Mouse (Mus musculus) heart, adult 2 months (tissue): ENCODE measurements around the gene Tcf7l1. TPM values are rescaled to one million over a fixed set of nuclear protein-coding genes. Genes with fewer than 3 reads are reported as not detected.

Experiments
- DNase-seq, 2 experiments: peaks; one replicate each; pipeline ENCODE4 v3.0.0; 2021
- H3K27ac ChIP-seq: fragments of 200-600 bp; 2 replicates; pipeline ENCODE4 v1.8.1; 2022
- H3K27me3 ChIP-seq: fragments of 200-500 bp; 2 replicates; pipeline ENCODE4 v1.6.1; 2012; ENCODE audit warnings: mild to moderate bottlenecking, low read length, inconsistent platforms, mixed read lengths; ENCODE audit not compliant: control insufficient read depth, insufficient read depth
- H3K36me3 ChIP-seq: fragments of 200-500 bp; 2 replicates; pipeline ENCODE4 v1.6.1; 2012; ENCODE audit warnings: low read length, inconsistent platforms; ENCODE audit not compliant: control insufficient read depth, insufficient read depth
- H3K4me1 ChIP-seq: fragments of 200-500 bp; 2 replicates; pipeline ENCODE4 v1.6.1; 2011; ENCODE audit warnings: low read length; ENCODE audit not compliant: control insufficient read depth, insufficient read depth
- H3K4me3 ChIP-seq: fragments of 200-600 bp; 2 replicates; pipeline ENCODE4 v1.8.1; 2022
- H3K79me2 ChIP-seq: fragments of 200-500 bp; replicated peaks from 2 replicates; pipeline ENCODE4 v1.6.1; 2012; ENCODE audit warnings: mild to moderate bottlenecking, inconsistent platforms, low read length, moderate library complexity, mixed read lengths; ENCODE audit not compliant: control insufficient read depth, insufficient read depth
- H3K9ac ChIP-seq: fragments of 200-500 bp; 2 replicates; pipeline ENCODE4 v1.6.1; 2012; ENCODE audit warnings: low read depth, mild to moderate bottlenecking, control low read depth, inconsistent platforms, low read length, mixed read lengths
- CTCF ChIP-seq: fragments of 200-600 bp; IDR thresholded peaks from 2 replicates; pipeline ENCODE4 v1.8.1; 2022; ENCODE audit warnings: antibody characterized with exemption, mild to moderate bottlenecking, moderate library complexity
- EP300 ChIP-seq: fragments of 200-500 bp; IDR thresholded peaks from 2 replicates; pipeline ENCODE4 v1.6.1; 2011; ENCODE audit warnings: low read depth, low read length, control low read depth; ENCODE audit not compliant: insufficient read depth
- POLR2A ChIP-seq: fragments of 200-500 bp; IDR thresholded peaks from 2 replicates; pipeline ENCODE4 v1.6.1; 2011; ENCODE audit warnings: mild to moderate bottlenecking, low read depth, low read length, control low read depth; ENCODE audit not compliant: insufficient read depth
- WGBS: fragments of 180-500 bp; shearing (Covaris S2); methylation state at CpG from one replicate; pipeline ENCODE4 v1.1.7; 2018; 5-methylcytosine and 5-hydroxymethylcytosine counted together
- intact Hi-C: fragments of 180-260 bp; cut with DNase I; formaldehyde crosslinking; loops from one replicate; pipeline ENCODE4 v1.15.1; 2025
- polyA plus RNA-seq: library from polyadenylated mRNA; depleted of rRNA; stranded (reverse); fragments of >200 nt; gene quantifications from 2 replicates; pipeline ENCODE4 v1.2.3, GENCODE M21; 2012
- total RNA-seq, 2 experiments: library from RNA; stranded (reverse); gene quantifications; 2 replicates each; pipeline ENCODE4 v1.2.3; 2021

Gene Tcf7l1
- total and polyA plus RNA-seq, 3 experiments, result 8.8 to 17.7 (median 10.0) TPM

DNA sequence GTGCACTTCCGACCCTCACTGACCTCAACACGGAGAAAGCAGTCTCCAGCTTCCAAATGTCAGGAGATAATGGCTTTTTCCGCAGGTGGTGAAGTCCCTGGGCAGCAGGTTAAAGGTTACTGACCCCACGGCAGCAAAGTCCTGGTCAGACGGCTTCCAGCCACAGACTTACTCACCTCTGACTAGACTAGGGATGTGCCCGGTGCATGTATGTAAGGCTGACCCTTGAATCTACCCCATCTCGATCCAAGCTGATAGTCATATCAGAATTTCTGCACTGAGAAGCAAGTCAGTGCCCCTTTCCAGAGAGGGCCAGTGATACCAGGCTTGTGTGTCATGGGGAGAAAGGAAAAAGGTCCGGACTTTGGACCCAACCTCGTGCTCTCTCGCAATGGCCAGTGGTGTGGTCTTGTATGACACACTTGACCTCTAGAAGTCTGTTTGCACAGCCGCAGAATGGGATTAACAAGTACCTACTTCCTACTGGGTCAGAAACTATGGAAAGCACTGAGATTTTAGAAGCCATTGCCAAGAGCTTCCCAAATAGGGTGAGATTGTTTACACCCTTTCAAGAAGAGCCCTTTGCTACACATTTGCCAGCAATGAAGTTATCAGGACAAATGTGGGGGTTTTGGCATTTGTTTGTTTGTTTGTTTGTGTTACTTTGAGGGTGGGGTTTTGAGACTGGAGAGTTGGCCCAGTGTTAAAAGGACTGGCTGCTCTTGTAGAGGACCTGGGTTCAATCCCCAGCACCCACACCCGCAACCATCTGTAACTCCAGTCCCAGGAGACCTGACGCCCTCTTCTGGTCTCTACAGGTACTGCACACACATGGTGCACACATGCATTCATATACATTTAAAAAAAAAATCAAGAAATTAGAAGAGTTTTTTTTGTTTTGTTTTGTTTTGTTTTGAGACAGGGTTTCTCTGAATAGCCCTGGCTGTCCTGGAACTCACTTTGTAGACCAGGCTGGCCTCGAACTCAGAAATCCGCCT is 10.0 kb downstream of the Tcf7l1 start:
- H3K4me3 ChIP-seq, result no peak overlapping the region
- no peaks in the 10 kb centered on the region for H3K36me3 ChIP-seq
- H3K27me3 ChIP-seq, result no peaks in the 10 kb centered on the region
- no peak overlapping the region for H3K27ac ChIP-seq
- 86% methylated on average over 15 of the region's 15 CpGs for WGBS
- H3K9ac ChIP-seq, result no peak overlapping the region
- DNase-seq, result no peak
- peaks cover 2% of the 10 kb centered on the region; the same call in 1 of the 2 replicates for H3K79me2 ChIP-seq
- TF ChIP-seq POLR2A, result no peak
- TF ChIP-seq EP300, result no peak
- TF ChIP-seq CTCF, result peak; percentile 45
- intact Hi-C loops, result no loop called here
- no peaks in the 10 kb centered on the region for H3K4me1 ChIP-seq

DNA sequence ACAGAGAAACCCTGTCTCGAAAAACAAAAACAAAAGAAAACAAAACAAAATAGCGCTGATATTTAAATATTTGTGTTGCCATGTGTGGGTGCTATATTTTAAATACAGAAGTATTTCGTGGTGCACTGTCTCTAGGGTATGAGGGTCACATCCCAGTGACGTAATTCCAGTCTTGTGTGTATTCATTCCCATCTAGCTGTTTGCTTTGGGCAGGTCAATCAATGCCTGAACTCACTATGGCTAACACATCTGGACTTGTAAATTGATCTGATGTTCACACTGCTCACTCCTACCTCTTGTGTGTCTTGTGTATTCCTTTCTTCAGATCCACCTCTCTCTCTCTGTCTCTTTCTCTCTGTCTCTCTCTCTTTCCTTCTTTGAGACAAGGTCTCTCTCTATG is 11.8 kb downstream of the Tcf7l1 start:
- H3K4me1 ChIP-seq, result no peaks in the 10 kb centered on the region
- H3K79me2 ChIP-seq, result peaks cover 2% of the 10 kb centered on the region; the same call in 1 of the 2 replicates
- intact Hi-C loops, result no loop called here
- H3K27ac ChIP-seq, result no peak overlapping the region
- H3K36me3 ChIP-seq, result no peaks in the 10 kb centered on the region
- H3K27me3 ChIP-seq, result no peaks in the 10 kb centered on the region
- WGBS, result 87% methylated on average over 4 of the region's 4 CpGs
- H3K9ac ChIP-seq, result no peak overlapping the region
- no peak overlapping the region for H3K4me3 ChIP-seq
- TF ChIP-seq EP300, result no peak
- TF ChIP-seq CTCF, result no peak
- TF ChIP-seq POLR2A, result no peak
- no peak for DNase-seq

DNA sequence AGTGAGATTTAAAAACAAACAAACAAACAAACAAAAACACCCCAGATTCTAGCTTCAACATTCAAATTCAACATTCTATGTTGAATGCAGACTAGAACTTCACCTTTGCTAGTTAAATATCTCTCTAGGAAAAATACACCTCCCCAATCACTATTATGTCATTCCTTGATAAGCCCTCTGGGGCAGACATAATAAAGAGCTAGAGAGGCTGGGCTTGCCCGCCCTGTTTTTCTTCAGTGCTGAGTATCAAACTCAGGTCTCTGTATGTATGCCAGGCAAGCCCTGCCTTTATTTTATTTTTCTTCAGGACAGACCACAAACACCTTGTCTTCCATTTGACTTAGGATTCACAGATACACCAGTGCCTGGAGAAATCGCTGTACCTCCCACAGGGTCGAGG is 14.8 kb downstream of the Tcf7l1 start:
- H3K4me1 ChIP-seq, result no peaks in the 10 kb centered on the region; the same call in 1 of the 2 replicates
- WGBS, result 60% methylated on average over 3 of the region's 3 CpGs
- no peak for DNase-seq

DNA sequence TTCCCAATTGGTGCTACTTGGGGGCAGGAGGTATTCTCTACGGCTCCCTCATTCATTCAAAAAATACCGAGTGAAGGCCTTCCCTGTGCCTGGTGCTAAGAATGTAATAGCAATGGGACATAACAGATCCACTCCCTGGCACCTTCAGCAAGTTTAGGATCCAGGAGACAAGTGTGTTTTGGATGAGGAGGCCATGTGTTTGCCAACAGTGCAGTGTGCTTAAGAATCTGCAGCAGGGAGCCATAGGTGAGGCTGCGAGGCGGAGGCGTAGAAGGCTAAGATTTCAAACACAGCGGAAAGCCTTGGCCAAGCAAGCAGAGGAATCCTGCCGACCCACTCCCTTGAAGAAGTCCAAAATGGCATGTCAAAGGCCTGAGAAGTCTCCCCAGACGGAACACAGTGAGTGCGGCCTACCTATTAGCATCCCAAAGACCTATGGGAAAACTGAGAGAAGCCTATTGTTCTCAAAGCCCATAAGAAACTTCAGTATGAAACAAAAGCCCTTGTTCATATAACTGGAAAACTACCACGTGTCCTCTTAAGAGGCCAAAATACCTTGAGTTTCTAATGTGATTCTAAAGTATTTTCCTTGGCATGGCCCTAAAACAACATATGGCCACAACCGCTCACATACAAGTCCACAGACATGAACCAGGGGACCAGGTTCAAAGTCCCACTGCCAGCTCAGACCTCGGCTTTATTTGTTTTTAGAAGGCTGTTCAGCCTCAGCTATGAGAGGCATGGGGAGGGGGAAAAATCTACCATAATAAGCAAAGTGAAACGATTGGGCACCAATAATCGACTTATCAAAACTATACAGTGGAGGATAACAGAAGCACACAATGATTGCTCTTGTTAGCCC is 18.9 kb downstream of the Tcf7l1 start:
- Histone ChIP-seq H3K27ac (no peak overlapping the region), H3K79me2 (0 out of 2 replicates have a peak, but pooled peaks cover 2% of the 10 kb centered on the region), H3K4me1 (peaks cover 4% of the 10 kb centered on the region), H3K27me3 (no peaks in the 10 kb centered on the region), H3K9ac (no peak overlapping the region), H3K4me3 (no peak overlapping the region), H3K36me3 (no peaks in the 10 kb centered on the region; the same call in 1 of the 2 replicates)
- WGBS, result 89% methylated on average over 14 of the region's 14 CpGs
- intact Hi-C loops, result no loop called here
- no peak for TF ChIP-seq CTCF
- TF ChIP-seq POLR2A, result no peak
- no peak for TF ChIP-seq EP300
- no peak for DNase-seq

More for the DNA sequence above, 14.8 kb downstream of the Tcf7l1 start:
- TF ChIP-seq POLR2A, result no peak
- TF ChIP-seq CTCF, result no peak
- TF ChIP-seq EP300, result no peak
- H3K79me2 ChIP-seq, result no peaks in the 10 kb centered on the region
- H3K4me3 ChIP-seq, result no peak overlapping the region
- intact Hi-C loops, result no loop called here
- no peak overlapping the region for H3K27ac ChIP-seq
- no peaks in the 10 kb centered on the region for H3K27me3 ChIP-seq
- H3K9ac ChIP-seq, result no peak overlapping the region
- H3K36me3 ChIP-seq, result no peaks in the 10 kb centered on the region

DNA sequence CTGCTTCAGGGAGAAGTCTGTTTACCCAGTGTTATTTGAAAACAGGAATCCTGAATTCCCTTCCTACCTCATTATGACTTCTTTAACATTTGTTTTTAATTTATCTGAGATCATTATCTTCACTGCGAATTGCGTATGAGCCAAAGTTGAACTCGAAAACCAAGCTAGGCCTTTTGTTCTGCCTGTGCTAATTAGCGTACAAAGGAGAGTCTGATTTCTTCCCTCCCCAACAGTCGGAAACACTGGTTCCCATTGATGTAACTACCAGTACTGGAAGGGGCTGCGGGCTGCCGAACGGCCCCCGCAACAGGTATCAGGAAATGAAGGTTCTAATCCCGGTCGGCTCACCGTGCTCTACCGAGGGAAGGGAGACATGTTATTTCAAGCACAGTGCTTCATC is 19.7 kb downstream of the Tcf7l1 start:
- intact Hi-C loops, result no loop called here
- H3K36me3 ChIP-seq, result no peaks in the 10 kb centered on the region; the same call in 1 of the 2 replicates
- H3K27me3 ChIP-seq, result no peaks in the 10 kb centered on the region
- peak overlapping the region; percentile 7; the same call in 1 of the 2 replicates for H3K27ac ChIP-seq
- no peak overlapping the region for H3K9ac ChIP-seq
- H3K4me1 ChIP-seq, result peaks cover 4% of the 10 kb centered on the region
- 57% methylated on average over 13 of the region's 13 CpGs for WGBS
- H3K4me3 ChIP-seq, result no peak overlapping the region
- DNase-seq, result no peak
- TF ChIP-seq POLR2A (no peak), CTCF (no peak), EP300 (no peak)
- 0 out of 2 replicates have a peak, but pooled peaks cover 2% of the 10 kb centered on the region for H3K79me2 ChIP-seq
